In the genomic region with DNA sequence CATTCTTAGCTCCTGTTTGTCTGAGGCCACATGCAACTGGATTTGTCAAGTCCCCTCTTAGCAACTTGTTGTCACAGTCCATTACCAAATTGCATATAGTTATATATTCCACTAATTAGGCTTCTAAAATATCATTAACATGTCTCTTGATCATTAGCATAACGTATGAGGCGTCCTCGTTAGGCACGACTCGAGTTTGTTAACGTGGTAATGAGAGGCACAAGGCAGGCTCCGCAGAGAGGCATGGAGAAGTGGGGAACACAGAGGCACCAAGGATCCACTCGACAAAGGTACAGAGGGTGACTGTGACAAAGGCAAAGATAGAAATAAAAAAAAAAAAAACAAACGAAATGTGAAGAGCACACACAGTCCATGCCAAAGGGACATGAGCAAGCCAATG, we compare ENCODE assay signal across 26 mouse cellular contexts.
DNase-seq lines count a peak whose midpoint lies in the region; ATAC-seq and TF ChIP-seq lines count a peak whose summit lies in the region.
"Had no signal": no experiment of that assay in that cellular context is flagged by ENCODE, and none has a peak within 500 bp of the region (broad histone marks: within the 10 kb centered on the region; RNA-seq: fewer than 3 reads in every experiment).

No protein-coding gene starts in this region.

- H3K4me3 ChIP-seq in forebrain, embryonic 11.5 days (ENCODE audit: low read depth, low read length), result no peak overlapping the region
- H3K4me3 ChIP-seq in forebrain, embryonic 15.5 days, result no peak overlapping the region
- H3K4me3 ChIP-seq in forebrain, embryonic 13.5 days, result no peak overlapping the region
- H3K4me3 ChIP-seq in forebrain, embryonic 10.5 days, result no peak overlapping the region
- H3K4me3 ChIP-seq in forebrain, embryonic 16.5 days (replicated peaks; ENCODE audit: low read length), result no peak overlapping the region
- H3K4me3 ChIP-seq: embryonic facial prominence, embryonic 13.5 days; embryonic facial prominence, embryonic 15.5 days; erythroblast, embryonic 14.5 days had no signal

- H3K36me3 ChIP-seq in forebrain, embryonic 11.5 days (ENCODE audit: control insufficient read depth, insufficient read depth, low read length), result no peaks in the 10 kb centered on the region
- no peaks in the 10 kb centered on the region for H3K36me3 ChIP-seq in forebrain, embryonic 15.5 days
- peaks cover 19% of the 10 kb centered on the region for H3K36me3 ChIP-seq in forebrain, embryonic 13.5 days (ENCODE audit: poor library complexity, severe bottlenecking)
- H3K36me3 ChIP-seq in forebrain, embryonic 10.5 days (replicated peaks), result peaks cover 41% of the 10 kb centered on the region
- no peaks in the 10 kb centered on the region for H3K36me3 ChIP-seq in forebrain, embryonic 16.5 days (ENCODE audit: control insufficient read depth, insufficient read depth)
- H3K36me3 ChIP-seq: G1E had no signal

- no peak for TF ChIP-seq CTCF in brain, embryonic 14.5 days (IDR thresholded peaks at IDR 0.05; ENCODE audit: borderline replicate concordance, extremely low read depth, insufficient read depth, insufficient read length)

- no peaks in the 10 kb centered on the region for H3K27me3 ChIP-seq in forebrain, embryonic 11.5 days (ENCODE audit: control insufficient read depth, insufficient read depth, low read length)
- no peaks in the 10 kb centered on the region for H3K27me3 ChIP-seq in forebrain, embryonic 15.5 days
- no peaks in the 10 kb centered on the region for H3K27me3 ChIP-seq in forebrain, embryonic 13.5 days
- no peaks in the 10 kb centered on the region for H3K27me3 ChIP-seq in forebrain, embryonic 10.5 days (ENCODE audit: poor library complexity, severe bottlenecking)
- H3K27me3 ChIP-seq in forebrain, embryonic 16.5 days (replicated peaks; ENCODE audit: control insufficient read depth, insufficient read depth, low read length), result no peaks in the 10 kb centered on the region
- H3K27me3 ChIP-seq: CH12.LX; embryonic facial prominence, embryonic 13.5 days; embryonic facial prominence, embryonic 15.5 days; Patski had no signal

- no peak for DNase-seq in forebrain, embryonic 11.5 days (ENCODE audit: low spot score)
- DNase-seq in forebrain, embryonic 10.5 days (ENCODE audit: extremely low spot score, low spot score), result no peak
- peak; percentile 69 for DNase-seq in brain, embryonic 14.5 days (ENCODE audit: low read depth)
- DNase-seq: adrenal gland, adult 8-10 months; adrenal gland, postnatal 14 days; adrenal gland, postnatal 36 days; B cell, adult 2 months; cerebellum, adult 11 months; cerebellum, adult 18-20 months; cerebellum, adult 8-10 months; cerebellum, adult 9-11 months; cerebellum, postnatal 14 days; cerebellum, postnatal 36 days; embryo, embryonic 11 days had no signal

- peaks cover 10% of the 10 kb centered on the region; the same call in 1 of the 2 replicates for H3K4me1 ChIP-seq in forebrain, embryonic 11.5 days (replicated peaks; ENCODE audit: control insufficient read depth, insufficient read depth, low read length)
- H3K4me1 ChIP-seq in forebrain, embryonic 15.5 days, result peaks cover 78% of the 10 kb centered on the region
- peaks cover 88% of the 10 kb centered on the region for H3K4me1 ChIP-seq in forebrain, embryonic 13.5 days
- H3K4me1 ChIP-seq in forebrain, embryonic 10.5 days, result peaks cover 74% of the 10 kb centered on the region
- H3K4me1 ChIP-seq in forebrain, embryonic 16.5 days (replicated peaks; ENCODE audit: control insufficient read depth, insufficient read depth, low read length), result peaks cover 36% of the 10 kb centered on the region

- H3K4me2 ChIP-seq in forebrain, embryonic 11.5 days (ENCODE audit: low read depth, low read length, severe bottlenecking), result no peak overlapping the region
- H3K4me2 ChIP-seq in forebrain, embryonic 15.5 days (replicated peaks), result no peak overlapping the region
- no peak overlapping the region for H3K4me2 ChIP-seq in forebrain, embryonic 13.5 days
- H3K4me2 ChIP-seq in forebrain, embryonic 16.5 days (ENCODE audit: low read length), result no peak overlapping the region
- H3K4me2 ChIP-seq: embryonic facial prominence, embryonic 13.5 days; embryonic facial prominence, embryonic 15.5 days had no signal

- no peak for TF ChIP-seq POLR2A in brain, embryonic 14.5 days (IDR thresholded peaks at IDR 0.05; ENCODE audit: borderline replicate concordance, extremely low read depth, insufficient read depth, insufficient read length, poor library complexity, severe bottlenecking)

- no peak overlapping the region for H3K27ac ChIP-seq in forebrain, embryonic 11.5 days (ENCODE audit: low read depth, low read length)
- H3K27ac ChIP-seq in forebrain, embryonic 15.5 days (replicated peaks), result no peak overlapping the region
- no peak overlapping the region for H3K27ac ChIP-seq in forebrain, embryonic 13.5 days
- H3K27ac ChIP-seq in forebrain, embryonic 10.5 days, result no peak overlapping the region
- no peak overlapping the region for H3K27ac ChIP-seq in forebrain, embryonic 16.5 days (ENCODE audit: low read length)
- H3K27ac ChIP-seq: embryonic facial prominence, embryonic 13.5 days; embryonic facial prominence, embryonic 15.5 days had no signal

- H3K9me3 ChIP-seq in forebrain, embryonic 11.5 days (ENCODE audit: control insufficient read depth, low read length), result no peaks in the 10 kb centered on the region
- H3K9me3 ChIP-seq in forebrain, embryonic 15.5 days, result no peaks in the 10 kb centered on the region
- H3K9me3 ChIP-seq in forebrain, embryonic 13.5 days (replicated peaks), result no peaks in the 10 kb centered on the region
- H3K9me3 ChIP-seq in forebrain, embryonic 10.5 days, result no peaks in the 10 kb centered on the region
- no peaks in the 10 kb centered on the region for H3K9me3 ChIP-seq in forebrain, embryonic 16.5 days (ENCODE audit: control insufficient read depth, low read length)
- H3K9me3 ChIP-seq: embryonic facial prominence, embryonic 13.5 days; embryonic facial prominence, embryonic 15.5 days had no signal

- H3K9ac ChIP-seq in forebrain, embryonic 11.5 days (ENCODE audit: low read length), result no peak overlapping the region
- H3K9ac ChIP-seq in forebrain, embryonic 15.5 days (replicated peaks), result no peak overlapping the region
- no peak overlapping the region for H3K9ac ChIP-seq in forebrain, embryonic 13.5 days
- H3K9ac ChIP-seq in forebrain, embryonic 16.5 days (replicated peaks; ENCODE audit: low read depth, low read length), result no peak overlapping the region
- H3K9ac ChIP-seq: embryonic facial prominence, embryonic 13.5 days; embryonic facial prominence, embryonic 15.5 days had no signal

- 56% methylated on average over 9 of the region's 9 CpGs for WGBS in forebrain, embryonic 11.5 days
- 27% methylated on average over 9 of the region's 9 CpGs for WGBS in forebrain, embryonic 15.5 days
- whole genome bisulfite sequencing in forebrain, embryonic 13.5 days, result 35% methylated on average over 9 of the region's 9 CpGs
- 81% methylated on average over 9 of the region's 9 CpGs for WGBS in forebrain, embryonic 10.5 days
- 22% methylated on average over 9 of the region's 9 CpGs for WGBS in forebrain, embryonic 16.5 days

- peak; percentile 63; the same call in 1 of the 2 replicates for ATAC-seq in forebrain, embryonic 11.5 days (replicated peaks; ENCODE audit: low FRiP score)
- ATAC-seq in forebrain, embryonic 15.5 days (replicated peaks), result no peak; the same call in 1 of the 2 replicates
- peak; percentile 13; the same call in 1 of the 2 replicates for ATAC-seq in forebrain, embryonic 13.5 days
- 0 out of 2 replicates have a peak, but pooled peaks have one; percentile 34 for ATAC-seq in forebrain, embryonic 16.5 days
- no peak for ATAC-seq in granulocyte monocyte progenitor cell, adult 5-6 weeks (replicated peaks; ENCODE audit: poor library complexity, severe bottlenecking)
- ATAC-seq: activated CD4-positive, CD25-positive, alpha-beta regulatory T cell, adult 4 months; CD4-positive, CD25-positive, alpha-beta regulatory T cell, adult 4 months; Patski had no signal

Comparison
In these comparisons a context has a peak if more than half of its experiments do, and no peak if none do; other contexts are left out.
1. ATAC-seq: peak in forebrain, embryonic 11.5 days (single experiment), forebrain, embryonic 13.5 days (single experiment) and forebrain, embryonic 16.5 days (single experiment); none in forebrain, embryonic 15.5 days (single experiment) and granulocyte monocyte progenitor cell, adult 5-6 weeks (single experiment).